Mouse (Mus musculus) kidney, adult 10 weeks (tissue): Measurements from ENCODE around the gene Ccdc9. TPM values are rescaled to one million over a fixed set of nuclear protein-coding genes. Genes with fewer than 3 reads are reported as not detected.

Experiments
- polyA plus RNA-seq: library from polyadenylated mRNA; stranded (reverse); fragments of 350-450 nt; fragmentation: Illumina TruSeq; extraction: RNeasy Lipid Tissue Mini Kit (QIAGEN cat#74804); gene quantifications from one replicate; pipeline ENCODE4 v1.2.3, GENCODE M21; 2014; ENCODE audit warnings: low read depth, low replicate concordance

Ccdc9 gene
- 10.5 TPM for polyA plus RNA-seq

GRCm38 (mm10) chr7:16286026-16286961 is at the start of gene Ccdc9:
Gene Ccdc9, minus strand, starts transcription at chr7:16286795.

GRCm38 (mm10) chr7:16308093-16308492 is 21.5 kb upstream of the Ccdc9 start, which contains the start of gene Bbc3:
Gene Bbc3, plus strand, starts transcription at chr7:16308393.

GRCm38 (mm10) chr7:16273081-16273765 is 13.4 kb downstream of the Ccdc9 start, which contains the start of gene Inafm1:
Gene Inafm1, minus strand, starts transcription at chr7:16273617.

GRCm38 (mm10) chr7:16259110-16259590 is 27.4 kb downstream of the Ccdc9 start, which contains the start of gene C5ar1:
Gene C5ar1, minus strand, starts transcription at chr7:16259540.

GRCm38 (mm10) chr7:16244067-16244466 is 42.5 kb downstream of the Ccdc9 start, which contains the start of gene C5ar2:
Gene C5ar2, minus strand, starts transcription at chr7:16244154.

Other genes with a start within 250 kb of the Ccdc9 start
- 0.28 TPM for gene Bicra, start 238.9 kb downstream of the Ccdc9 start, polyA plus RNA-seq
- gene Zfp541, start 225.0 kb downstream of the Ccdc9 start, polyA plus RNA-seq = not detected
- gene Napa, start 188.3 kb downstream of the Ccdc9 start, polyA plus RNA-seq = 19.9 TPM
- 3.5 TPM for gene Kptn, start 166.9 kb downstream of the Ccdc9 start, polyA plus RNA-seq
- gene Slc8a2, start 157.0 kb downstream of the Ccdc9 start, polyA plus RNA-seq = 0.08 TPM
- not detected for gene Meis3, start 111.7 kb downstream of the Ccdc9 start, polyA plus RNA-seq
- 0.24 TPM for gene Dhx34, start 64.8 kb downstream of the Ccdc9 start, polyA plus RNA-seq
- 0.12 TPM for gene C5ar2, start 42.6 kb downstream of the Ccdc9 start, polyA plus RNA-seq
- gene C5ar1, start 27.3 kb downstream of the Ccdc9 start, polyA plus RNA-seq = 0.57 TPM
- 0.93 TPM for gene Inafm1, start 13.2 kb downstream of the Ccdc9 start, polyA plus RNA-seq
- not detected for gene Bbc3, start 21.6 kb upstream of the Ccdc9 start, polyA plus RNA-seq
- gene Sae1, start 101.0 kb upstream of the Ccdc9 start, polyA plus RNA-seq = 46.2 TPM
- gene Zc3h4, start 114.1 kb upstream of the Ccdc9 start, polyA plus RNA-seq = 3.0 TPM
- gene Tmem160, start 166.0 kb upstream of the Ccdc9 start, polyA plus RNA-seq = not detected
- not detected for gene Npas1, start 190.9 kb upstream of the Ccdc9 start, polyA plus RNA-seq